ENCODE assay signal across 17 mouse cellular contexts in genomic region chr9:65726431-65726830, GRCm38 (mm10). TPM values are rescaled to one million over a fixed set of nuclear protein-coding genes. Genes with fewer than 3 reads are reported as not detected.
A peak's percentile ranks its signal among the peaks of the same experiment; 100 is the strongest.
DNase-seq lines count a peak whose midpoint lies in the region; ATAC-seq and TF ChIP-seq lines count a peak whose summit lies in the region.
"Had no signal": no experiment of that assay in that cellular context is flagged by ENCODE, and none has a peak within 500 bp of the region (broad histone marks: within the 10 kb centered on the region; RNA-seq: fewer than 3 reads in every experiment).

No protein-coding gene starts in this region.

- no peaks in the 10 kb centered on the region for H3K36me3 ChIP-seq in heart, embryonic 11.5 days (ENCODE audit: control insufficient read depth, insufficient read depth, low read length)
- peaks cover 26% of the 10 kb centered on the region for H3K36me3 ChIP-seq in heart, embryonic 10.5 days
- peaks cover 6% of the 10 kb centered on the region for H3K36me3 ChIP-seq in heart, postnatal 0 days (replicated peaks; ENCODE audit: control insufficient read depth, insufficient read depth, low read length)
- 0 out of 2 replicates have a peak, but pooled peaks cover 5% of the 10 kb centered on the region for H3K36me3 ChIP-seq in midbrain, embryonic 14.5 days (ENCODE audit: control insufficient read depth, insufficient read depth, low read length)

- H3K27me3 ChIP-seq in heart, embryonic 11.5 days (ENCODE audit: control insufficient read depth, insufficient read depth, low read length), result no peaks in the 10 kb centered on the region
- H3K27me3 ChIP-seq in heart, embryonic 10.5 days (ENCODE audit: insufficient read depth, poor library complexity, severe bottlenecking), result no peaks in the 10 kb centered on the region
- no peaks in the 10 kb centered on the region for H3K27me3 ChIP-seq in heart, postnatal 0 days (ENCODE audit: control insufficient read depth, insufficient read depth, low read length)
- no peaks in the 10 kb centered on the region for H3K27me3 ChIP-seq in midbrain, embryonic 14.5 days (ENCODE audit: control insufficient read depth, insufficient read depth, low read length)
- H3K27me3 ChIP-seq: embryonic facial prominence, embryonic 13.5 days had no signal

- intact Hi-C loops in left cerebral cortex, postnatal 36 days (cut with DNase I), result no loop called here

- 89% methylated on average over 3 of the region's 3 CpGs for WGBS in heart, embryonic 11.5 days (ENCODE audit: insufficient replicate concordance)
- 95% methylated on average over 3 of the region's 3 CpGs for WGBS in heart, embryonic 10.5 days
- 70% methylated on average over 3 of the region's 3 CpGs for WGBS in heart, postnatal 0 days
- WGBS in midbrain, embryonic 14.5 days, result 91% methylated on average over 3 of the region's 3 CpGs

- H3K9ac ChIP-seq in heart, embryonic 11.5 days (ENCODE audit: low read depth, low read length), result no peak overlapping the region
- H3K9ac ChIP-seq in heart, postnatal 0 days (replicated peaks; ENCODE audit: low read depth, low read length), result no peak overlapping the region
- H3K9ac ChIP-seq in midbrain, embryonic 14.5 days (replicated peaks; ENCODE audit: low read length), result no peak overlapping the region
- H3K9ac ChIP-seq: embryonic facial prominence, embryonic 13.5 days; liver, embryonic 14.5 days had no signal

- TF ChIP-seq EP300 in heart, postnatal 0 days (IDR thresholded peaks at IDR 0.05; ENCODE audit: low read depth), result no peak

- no peak overlapping the region for H3K4me2 ChIP-seq in heart, embryonic 11.5 days
- no peak overlapping the region for H3K4me2 ChIP-seq in heart, postnatal 0 days (ENCODE audit: low read depth, low read length)
- H3K4me2 ChIP-seq in midbrain, embryonic 14.5 days (ENCODE audit: low read length), result no peak overlapping the region
- H3K4me2 ChIP-seq: embryonic facial prominence, embryonic 13.5 days had no signal

- TF ChIP-seq CTCF in heart, postnatal 0 days (IDR thresholded peaks at IDR 0.05; ENCODE audit: low read depth), result no peak

- peaks cover 27% of the 10 kb centered on the region for H3K4me1 ChIP-seq in heart, embryonic 11.5 days (ENCODE audit: control insufficient read depth, insufficient read depth, low read length)
- H3K4me1 ChIP-seq in heart, embryonic 10.5 days, result peaks cover 35% of the 10 kb centered on the region
- peaks cover 27% of the 10 kb centered on the region for H3K4me1 ChIP-seq in heart, postnatal 0 days (ENCODE audit: control insufficient read depth, insufficient read depth)
- H3K4me1 ChIP-seq in midbrain, embryonic 14.5 days (ENCODE audit: control insufficient read depth, insufficient read depth, low read length), result peaks cover 33% of the 10 kb centered on the region

- 0 out of 2 replicates have a peak overlapping the region, but pooled peaks have one; percentile 4 for H3K27ac ChIP-seq in heart, embryonic 11.5 days (ENCODE audit: low read depth, low read length)
- no peak overlapping the region for H3K27ac ChIP-seq in heart, embryonic 10.5 days
- H3K27ac ChIP-seq in heart, postnatal 0 days (ENCODE audit: low read depth), result peak overlapping the region; percentile 88; the same call in 1 of the 2 replicates
- H3K27ac ChIP-seq in midbrain, embryonic 14.5 days (replicated peaks; ENCODE audit: low read depth, low read length), result no peak overlapping the region
- H3K27ac ChIP-seq: embryonic facial prominence, embryonic 13.5 days; liver, embryonic 14.5 days; stomach, postnatal 0 days had no signal

- no peak for DNase-seq in heart, embryonic 10.5 days (ENCODE audit: low spot score)
- peak; percentile 55 for DNase-seq in adrenal gland, adult 8-10 months
- DNase-seq in adrenal gland, postnatal 14 days, result peak; percentile 72
- no peak for DNase-seq in heart, postnatal 0 days (ENCODE audit: low spot score)
- DNase-seq in left cerebral cortex, postnatal 36 days (ENCODE audit: low spot score in 2 of 2), result no peak
- no peak for DNase-seq in midbrain, embryonic 14.5 days
- DNase-seq: cerebellum, adult 9-10 months; gastrocnemius, postnatal 10 days; kidney, adult 9 months; kidney, postnatal 4 days; right cerebral cortex, postnatal 25 days had no signal

- no peak overlapping the region for H3K4me3 ChIP-seq in heart, embryonic 11.5 days (ENCODE audit: low read depth, low read length)
- H3K4me3 ChIP-seq in heart, embryonic 10.5 days, result no peak overlapping the region
- H3K4me3 ChIP-seq in heart, postnatal 0 days (ENCODE audit: low read depth, low read length), result no peak overlapping the region
- no peak overlapping the region for H3K4me3 ChIP-seq in midbrain, embryonic 14.5 days (replicated peaks; ENCODE audit: low read depth, low read length)
- H3K4me3 ChIP-seq: embryonic facial prominence, embryonic 13.5 days had no signal

- no peak for ATAC-seq in heart, embryonic 11.5 days (replicated peaks; ENCODE audit: insufficient number of reproducible peaks, low FRiP score, low TSS enrichment)
- ATAC-seq in heart, postnatal 0 days (ENCODE audit: insufficient read depth, low read depth), result no peak
- no peak for ATAC-seq in midbrain, embryonic 14.5 days (ENCODE audit: low FRiP score, low TSS enrichment)
- ATAC-seq: inflammation-experienced regulatory T-cells, adult 6 months; midbrain, embryonic 16.5 days had no signal

- no peaks in the 10 kb centered on the region for H3K9me3 ChIP-seq in heart, embryonic 11.5 days (replicated peaks; ENCODE audit: control insufficient read depth, low read length)
- H3K9me3 ChIP-seq in heart, embryonic 10.5 days, result no peaks in the 10 kb centered on the region
- H3K9me3 ChIP-seq in heart, postnatal 0 days (replicated peaks; ENCODE audit: control insufficient read depth, low read length), result no peaks in the 10 kb centered on the region
- H3K9me3 ChIP-seq in midbrain, embryonic 14.5 days (ENCODE audit: control insufficient read depth, low read length), result no peaks in the 10 kb centered on the region
- H3K9me3 ChIP-seq: embryonic facial prominence, embryonic 13.5 days had no signal

RNA-seq across cellular contexts. Expression of gene Oaz2, which starts 58.6 kb away (rescaled TPM):
- polyA plus RNA-seq in heart, embryonic 11.5 days (2014; fragmentation: Nextera tagmentation; extraction: Ambion mirVana), result 191 and 256 TPM in 2 replicates
- 268 and 288 TPM in 2 replicates for polyA plus RNA-seq in heart, embryonic 10.5 days (2016; fragmentation: Nextera tagmentation; extraction: Ambion mirVana)
- total RNA-seq in adrenal gland, adult 8-10 months (2022), result 100 to 1,000 TPM; 138 to 203 (median 175) TPM
- total RNA-seq in adrenal gland, postnatal 14 days (2021), result 133 and 148 TPM in 2 replicates
- total RNA-seq in heart, postnatal 0 days (2014; rRNA removed; ENCODE audit: low replicate concordance), result 317 and 350 TPM in 2 replicates
- polyA plus RNA-seq in heart, postnatal 0 days (2015; fragmentation: Nextera tagmentation; extraction: Ambion mirVana), result 293 TPM in 2 replicates
- total RNA-seq in left cerebral cortex, postnatal 36 days (2021), result 100 to 1,000 TPM; 228 to 236 TPM
- polyA plus RNA-seq in midbrain, embryonic 14.5 days (2014; fragmentation: Nextera tagmentation; extraction: Ambion mirVana), result 258 and 300 TPM in 2 replicates

Comparison
In these comparisons a context has a peak if more than half of its experiments do, and no peak if none do; other contexts are left out.
1. H3K27ac ChIP-seq: peak in heart, embryonic 11.5 days (single experiment) and heart, postnatal 0 days (single experiment); none in heart, embryonic 10.5 days (single experiment) and midbrain, embryonic 14.5 days (single experiment).
2. DNase-seq: peak in adrenal gland, adult 8-10 months (single experiment) and adrenal gland, postnatal 14 days (single experiment); none in heart, embryonic 10.5 days (single experiment), heart, postnatal 0 days (single experiment), left cerebral cortex, postnatal 36 days (0 of 2) and midbrain, embryonic 14.5 days (single experiment).